Mouse (Mus musculus) myocyte (in vitro differentiated cells): Measurements from ENCODE around the gene Ndufc2. TPM values are rescaled to one million over a fixed set of nuclear protein-coding genes. Genes with fewer than 3 reads are reported as not detected.

Source experiments
- H3K27me3 ChIP-seq: one replicate; pipeline ENCODE4 v1.6.1; 2011; ENCODE audit not compliant: control insufficient read depth, insufficient read depth, insufficient read length
- H3K36me3 ChIP-seq: one replicate; pipeline ENCODE4 v1.6.1; 2011; ENCODE audit not compliant: control insufficient read depth, insufficient read depth
- H3K4me2 ChIP-seq: one replicate; pipeline ENCODE4 v1.6.1; 2011; ENCODE audit warnings: low read depth, control low read depth
- H3K4me3 ChIP-seq: one replicate; pipeline ENCODE4 v1.5.1; 2011; ENCODE audit warnings: mild to moderate bottlenecking, control low read depth, moderate library complexity
- H3K79me2 ChIP-seq: one replicate; pipeline ENCODE4 v1.6.1; 2011; ENCODE audit not compliant: control insufficient read depth, insufficient read depth
- H3ac ChIP-seq: one replicate; pipeline ENCODE4 v1.6.1; 2011; ENCODE audit not compliant: control insufficient read depth, insufficient read length
- CEBPB ChIP-seq: IDR thresholded peaks from 2 replicates; pipeline ENCODE4 v1.6.1; 2011; ENCODE audit warnings: mild to moderate bottlenecking, moderate library complexity; ENCODE audit not compliant: poor library complexity, insufficient read depth, severe bottlenecking
- E2F4 ChIP-seq: IDR thresholded peaks from one replicate; pipeline ENCODE4 v1.6.1; 2011; ENCODE audit warnings: mild to moderate bottlenecking, control low read depth, moderate library complexity; ENCODE audit not compliant: insufficient read depth
- MAX ChIP-seq: IDR thresholded peaks from one replicate; pipeline ENCODE4 v1.6.1; 2011; ENCODE audit warnings: low read depth, mild to moderate bottlenecking, control low read depth
- MYOD1 ChIP-seq, 3 experiments: IDR thresholded peaks; one replicate each; pipeline ENCODE4 v1.6.1; 2011; ENCODE audit warnings: control low read depth in 2 of 3, low read depth in 2 of 3, mild to moderate bottlenecking in 2 of 3, moderate library complexity in 1 of 3; ENCODE audit not compliant: insufficient read length in 2 of 3, control insufficient read depth in 1 of 3
- MYOG ChIP-seq, 3 experiments: IDR thresholded peaks; one replicate each; pipeline ENCODE4 v1.6.1; 2011; ENCODE audit warnings: control low read depth in 2 of 3, low read depth in 2 of 3, mild to moderate bottlenecking in 2 of 3; ENCODE audit not compliant: insufficient read length in 2 of 3, control insufficient read depth in 1 of 3, insufficient read depth in 1 of 3
- POLR2A ChIP-seq: IDR thresholded peaks from one replicate; pipeline ENCODE4 v1.6.1; 2011; ENCODE audit warnings: low read depth, mild to moderate bottlenecking, control low read depth, moderate library complexity; ENCODE audit not compliant: insufficient read length
- POLR2AphosphoS2 ChIP-seq: IDR thresholded peaks from one replicate; pipeline ENCODE4 v1.6.1; 2011; ENCODE audit warnings: low read depth, control low read depth; ENCODE audit not compliant: insufficient read length
- REST ChIP-seq: IDR thresholded peaks from one replicate; pipeline ENCODE4 v1.6.1; 2011; ENCODE audit warnings: mild to moderate bottlenecking, control low read depth, moderate library complexity; ENCODE audit not compliant: insufficient read depth, insufficient read length
- SRF ChIP-seq: IDR thresholded peaks from one replicate; pipeline ENCODE4 v1.6.1; 2011; ENCODE audit warnings: low read depth; ENCODE audit not compliant: control insufficient read depth, insufficient read length
- TCF12 ChIP-seq: IDR thresholded peaks from one replicate; pipeline ENCODE4 v1.6.1; 2011; ENCODE audit warnings: mild to moderate bottlenecking, control low read depth; ENCODE audit not compliant: poor library complexity, insufficient read depth, severe bottlenecking
- TCF3 ChIP-seq: IDR thresholded peaks from one replicate; pipeline ENCODE4 v1.6.1; 2011; ENCODE audit warnings: low read depth, control low read depth; ENCODE audit not compliant: insufficient read length
- USF1 ChIP-seq: IDR thresholded peaks from one replicate; pipeline ENCODE4 v1.6.1; 2011; ENCODE audit warnings: low read depth, mild to moderate bottlenecking, control low read depth, moderate library complexity
- polyA plus RNA-seq: library from polyadenylated mRNA; unstranded; fragments of >200 nt; fragmentation: generic; extraction: Trizol; gene quantifications from one replicate; pipeline ENCODE4 v1.2.1, GENCODE M21; 2012; ENCODE audit warnings: missing spikeins

Ndufc2 gene
- polyA plus RNA-seq, 1 experiment = 211 TPM

DNA sequence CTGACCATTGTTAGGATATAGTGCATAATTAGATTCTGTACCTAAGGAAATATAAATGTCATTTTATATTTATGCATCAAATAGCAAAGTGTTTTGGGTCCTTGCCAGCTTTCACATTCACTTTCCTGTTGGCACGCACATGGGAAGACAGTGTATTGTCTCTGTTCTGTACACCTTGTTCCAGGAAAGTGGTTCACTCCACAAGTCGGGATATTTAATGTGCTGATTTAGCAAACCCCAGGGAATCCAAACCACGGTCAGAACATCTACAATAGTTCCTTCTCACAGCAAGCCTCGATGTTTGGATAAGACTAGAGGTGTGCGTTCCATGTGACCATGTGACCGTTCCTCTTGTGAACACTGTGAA is 7.7 kb upstream of the Ndufc2 start:
- Histone ChIP-seq H3ac (no peak overlapping the region), H3K36me3 (peaks cover 5% of the 10 kb centered on the region)
- no peak for TF ChIP-seq REST
- TF ChIP-seq TCF3 = no peak
- no peak for TF ChIP-seq SRF
- TF ChIP-seq E2F4 = no peak
- TF ChIP-seq TCF12 = no peak
- no peak for TF ChIP-seq POLR2A
- no peak for TF ChIP-seq MYOD1 (IDR thresholded peaks at IDR 0.05; ENCODE audit: control insufficient read depth in 1 of 3, insufficient read length in 2 of 3, low read depth in 2 of 3)
- TF ChIP-seq USF1 = no peak
- no peak for TF ChIP-seq CEBPB
- TF ChIP-seq MYOG (IDR thresholded peaks at IDR 0.05; ENCODE audit: control insufficient read depth in 1 of 3, insufficient read depth in 1 of 3, insufficient read length in 2 of 3, low read depth in 2 of 3) = no peak
- TF ChIP-seq MAX = no peak
- no peak for TF ChIP-seq POLR2AphosphoS2

DNA sequence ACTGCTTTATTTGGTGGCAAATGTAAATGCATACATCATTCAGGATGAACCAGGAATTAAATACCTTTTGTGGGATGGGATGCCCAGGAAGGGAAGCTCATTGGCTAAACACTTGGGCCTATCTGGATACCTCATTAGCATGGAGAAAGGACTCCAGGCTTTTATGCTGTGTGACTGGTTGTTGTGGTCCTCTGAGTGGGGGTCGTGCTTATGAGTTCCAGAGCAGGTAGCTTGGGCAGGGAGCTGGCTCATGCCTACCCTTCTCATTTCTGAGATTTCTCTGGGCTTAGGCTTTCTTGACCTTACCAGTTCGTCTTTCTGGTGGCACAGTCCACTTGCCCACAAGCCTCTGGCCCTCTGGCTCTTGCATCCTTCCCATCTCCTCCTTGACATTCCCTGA is 5.4 kb upstream of the Ndufc2 start:
- H3K4me2 ChIP-seq = no peak overlapping the region
- no peaks in the 10 kb centered on the region for H3K79me2 ChIP-seq
- H3K27me3 ChIP-seq = no peaks in the 10 kb centered on the region
- TF ChIP-seq MAX (no peak), TCF3 (no peak), USF1 (no peak), MYOD1 (IDR thresholded peaks at IDR 0.05; ENCODE audit: control insufficient read depth in 1 of 3, insufficient read length in 2 of 3, low read depth in 2 of 3) (no peak), E2F4 (no peak), POLR2AphosphoS2 (no peak), POLR2A (no peak), CEBPB (no peak), TCF12 (no peak), REST (no peak)
- peaks cover 5% of the 10 kb centered on the region for H3K36me3 ChIP-seq
- no peak overlapping the region for H3K4me3 ChIP-seq
- H3ac ChIP-seq = no peak overlapping the region

More for the DNA sequence above, 7.7 kb upstream of the Ndufc2 start:
- H3K4me3 ChIP-seq = no peak overlapping the region
- no peaks in the 10 kb centered on the region for H3K27me3 ChIP-seq
- no peak overlapping the region for H3K4me2 ChIP-seq
- H3K79me2 ChIP-seq = no peaks in the 10 kb centered on the region

DNA sequence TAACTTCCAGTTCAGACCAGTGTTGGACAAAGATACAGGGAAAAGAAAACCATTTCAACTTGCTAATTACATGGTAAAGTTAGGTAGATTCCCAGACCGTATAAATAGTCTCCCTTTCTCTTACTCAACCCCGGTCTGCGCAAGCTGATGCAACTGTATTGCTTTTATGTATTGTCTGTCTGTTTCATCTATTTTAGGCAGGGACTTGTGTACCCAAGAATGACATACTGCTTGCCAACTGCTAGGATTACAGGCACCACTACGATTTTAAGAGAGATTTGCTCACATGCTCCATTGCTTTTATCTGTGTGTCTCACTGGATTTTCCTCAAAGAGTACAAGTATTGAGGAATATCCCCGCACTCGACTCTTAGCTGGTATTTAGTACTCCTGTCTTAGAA is 860 bp upstream of the Ndufc2 start:
- Histone ChIP-seq H3K79me2 (peaks cover 40% of the 10 kb centered on the region), H3K27me3 (no peaks in the 10 kb centered on the region), H3K4me2 (peak overlapping the region; percentile 59), H3K4me3 (no peak overlapping the region), H3ac (no peak overlapping the region), H3K36me3 (no peaks in the 10 kb centered on the region)
- TF ChIP-seq TCF3 (no peak), MAX (no peak)

DNA sequence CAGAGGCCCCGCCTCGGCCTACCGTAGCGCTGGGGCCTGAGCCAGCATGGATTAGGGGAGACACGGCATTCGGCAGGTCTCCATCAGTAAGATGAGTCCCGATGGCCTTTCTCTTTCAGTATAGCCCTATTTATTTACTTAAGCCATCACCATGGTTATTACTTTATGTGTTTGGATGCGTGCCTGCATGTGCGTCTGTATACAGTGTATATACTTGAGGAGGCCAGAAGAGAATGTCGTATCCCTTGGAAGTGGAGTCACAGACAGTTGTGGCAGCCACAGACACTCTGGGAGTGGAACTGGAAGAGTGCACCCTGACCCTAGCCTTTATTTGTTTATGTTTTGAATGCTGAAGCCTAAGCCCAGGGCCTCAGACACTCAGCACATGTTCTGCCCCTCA is 7.3 kb downstream of the Ndufc2 start:
- peaks cover 25% of the 10 kb centered on the region for H3K79me2 ChIP-seq
- no peaks in the 10 kb centered on the region for H3K27me3 ChIP-seq
- no peak overlapping the region for H3ac ChIP-seq
- peaks cover 3% of the 10 kb centered on the region for H3K36me3 ChIP-seq
- no peak for TF ChIP-seq REST
- TF ChIP-seq TCF12 = no peak
- no peak for TF ChIP-seq POLR2AphosphoS2
- no peak for TF ChIP-seq POLR2A
- no peak for TF ChIP-seq MYOG (IDR thresholded peaks at IDR 0.05; ENCODE audit: control insufficient read depth in 1 of 3, insufficient read depth in 1 of 3, insufficient read length in 2 of 3, low read depth in 2 of 3)
- TF ChIP-seq USF1 = no peak
- TF ChIP-seq CEBPB = no peak
- TF ChIP-seq TCF3 = no peak
- TF ChIP-seq E2F4 = no peak
- no peak for TF ChIP-seq SRF
- TF ChIP-seq MYOD1 (IDR thresholded peaks at IDR 0.05; ENCODE audit: control insufficient read depth in 1 of 3, insufficient read length in 2 of 3, low read depth in 2 of 3) = no peak
- no peak for TF ChIP-seq MAX
- H3K4me2 ChIP-seq = no peak overlapping the region
- no peak overlapping the region for H3K4me3 ChIP-seq

DNA sequence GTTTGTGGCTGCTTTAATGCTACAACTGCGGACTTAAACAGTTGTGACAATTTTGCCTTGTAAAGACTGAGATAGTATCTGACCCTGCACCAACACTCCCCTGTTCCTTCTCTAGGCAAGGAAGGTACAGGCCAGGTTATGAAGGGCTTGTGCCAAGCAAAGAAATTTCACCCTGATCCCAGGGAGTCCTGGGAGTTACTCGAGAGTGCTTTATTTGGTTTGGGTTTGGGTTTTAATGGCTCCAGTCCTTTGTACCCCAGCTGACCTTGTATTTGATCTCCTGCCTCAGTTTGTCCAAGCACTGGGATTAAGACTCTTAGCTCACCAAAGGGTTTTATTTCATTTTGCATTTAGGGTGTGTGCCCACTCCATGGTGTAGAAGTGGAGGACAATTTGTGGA is 11.3 kb downstream of the Ndufc2 start:
- Histone ChIP-seq H3K4me2 (no peak overlapping the region), H3ac (no peak overlapping the region), H3K36me3 (peaks cover 3% of the 10 kb centered on the region), H3K4me3 (no peak overlapping the region), H3K79me2 (no peaks in the 10 kb centered on the region), H3K27me3 (no peaks in the 10 kb centered on the region)
- TF ChIP-seq MYOD1 (IDR thresholded peaks at IDR 0.05; ENCODE audit: control insufficient read depth in 1 of 3, insufficient read length in 2 of 3, low read depth in 2 of 3) (no peak), SRF (no peak), TCF12 (no peak), MYOG (IDR thresholded peaks at IDR 0.05; ENCODE audit: control insufficient read depth in 1 of 3, insufficient read depth in 1 of 3, insufficient read length in 2 of 3, low read depth in 2 of 3) (no peak), REST (no peak), CEBPB (no peak), USF1 (no peak), TCF3 (no peak), POLR2AphosphoS2 (no peak), E2F4 (no peak), MAX (no peak), POLR2A (no peak)
